Mouse (Mus musculus): Measurements from ENCODE around the gene Arnt2. TPM values are rescaled to one million over a fixed set of nuclear protein-coding genes. Genes with fewer than 3 reads are reported as not detected.

Gene Arnt2
- total and polyA plus RNA-seq, 3 experiments, result 0.03 to 0.27 (median 0.17) TPM

GRCm38 (mm10) chr7:84412570-84412969 lies 2.6 kb upstream of the Arnt2 start:
- Histone ChIP-seq H3K4me1 (ENCODE audit: control insufficient read depth in 1 of 2, insufficient read depth in 2 of 2) (no peaks in the 10 kb centered on the region), H3K27ac (ENCODE audit: insufficient read depth, low read depth) (no peak overlapping the region), H3K9ac (ENCODE audit: insufficient read depth, low read depth) (no peak overlapping the region), H3K4me3 (replicated peaks in 1 of 3; ENCODE audit: low read depth in 2 of 3, low read length in 2 of 3, poor library complexity in 1 of 3) (no peak overlapping the region), H3K4me2 (ENCODE audit: insufficient read depth, low read depth, poor library complexity, severe bottlenecking) (no peak overlapping the region), H3K36me3 (replicated peaks in 1 of 2; ENCODE audit: control insufficient read depth in 1 of 2, insufficient read depth in 1 of 2, low read length in 1 of 2) (no peaks in the 10 kb centered on the region), H3K27me3 (replicated peaks) (no peaks in the 10 kb centered on the region), H3K9me3 (replicated peaks; ENCODE audit: low read length) (peaks cover 4% of the 10 kb centered on the region), H3K79me2 (replicated peaks; ENCODE audit: control insufficient read depth, extremely low read depth, insufficient read depth, poor library complexity, severe bottlenecking) (no peaks in the 10 kb centered on the region)
- TF ChIP-seq ETS1 (conservative IDR thresholded peaks at IDR 0.05; ENCODE audit: low read depth, low read length), result no peak
- TF ChIP-seq RAD21 (IDR thresholded peaks at IDR 0.05; ENCODE audit: low read depth, low read length), result no peak
- TF ChIP-seq ZKSCAN1 (IDR thresholded peaks at IDR 0.05; ENCODE audit: borderline replicate concordance, low read depth, low read length), result no peak
- dilution Hi-C loops (cut with MboI; ENCODE audit: extremely low pct_ligation_motif_present, extremely low pct_unique_long_range_greater_than_20kb, low sequenced_read_pairs) (no loop called here), in situ Hi-C loops (cut with MboI; ENCODE audit: low pct_ligation_motif_present, low pct_unique_long_range_greater_than_20kb, low sequenced_read_pairs) (no loop called here)
- no peak for DNase-seq (ENCODE audit: extremely low read depth)

- H3K4me3 ChIP-seq (replicated peaks in 1 of 3; ENCODE audit: low read depth in 2 of 3, low read length in 2 of 3, poor library complexity in 1 of 3), result no peak overlapping the region
- H3K4me2 ChIP-seq (ENCODE audit: insufficient read depth, low read depth, poor library complexity, severe bottlenecking), result no peak overlapping the region
- H3K27me3 ChIP-seq (replicated peaks), result no peaks in the 10 kb centered on the region
- in situ Hi-C loops (cut with MboI; ENCODE audit: low pct_ligation_motif_present, low pct_unique_long_range_greater_than_20kb, low sequenced_read_pairs) (no loop called here), dilution Hi-C loops (cut with MboI; ENCODE audit: extremely low pct_ligation_motif_present, extremely low pct_unique_long_range_greater_than_20kb, low sequenced_read_pairs) (no loop called here)
- no peak for DNase-seq (ENCODE audit: extremely low read depth)
- TF ChIP-seq CTCF (conservative IDR thresholded peaks at IDR 0.05 in 1 of 2, IDR thresholded peaks at IDR 0.05 in 1 of 2; ENCODE audit: low read depth in 2 of 2, low read length in 2 of 2), result no peak
- TF ChIP-seq USF2 (conservative IDR thresholded peaks at IDR 0.05; ENCODE audit: low read depth, low read length), result no peak
- TF ChIP-seq IRF4 (IDR thresholded peaks at IDR 0.05; ENCODE audit: low read depth, low read length), result no peak
- TF ChIP-seq CHD2 (IDR thresholded peaks at IDR 0.05; ENCODE audit: low read length), result no peak
- TF ChIP-seq GABPA (IDR thresholded peaks at IDR 0.05; ENCODE audit: insufficient replicate concordance, low read depth, low read length), result no peak
- TF ChIP-seq ZNF384 (IDR thresholded peaks at IDR 0.05; ENCODE audit: low read depth, low read length), result no peak
- TF ChIP-seq JUND (conservative IDR thresholded peaks at IDR 0.05; ENCODE audit: low read depth, low read length), result no peak
- TF ChIP-seq NRF1 (IDR thresholded peaks at IDR 0.05; ENCODE audit: low read depth, low read length), result no peak
- TF ChIP-seq EP300 (IDR thresholded peaks at IDR 0.05; ENCODE audit: low read length), result no peak
- no peaks in the 10 kb centered on the region for H3K79me2 ChIP-seq (replicated peaks; ENCODE audit: control insufficient read depth, extremely low read depth, insufficient read depth, poor library complexity, severe bottlenecking)
- H3K9me3 ChIP-seq (replicated peaks; ENCODE audit: low read length), result no peaks in the 10 kb centered on the region
- no peaks in the 10 kb centered on the region for H3K36me3 ChIP-seq (replicated peaks in 1 of 2; ENCODE audit: control insufficient read depth in 1 of 2, insufficient read depth in 1 of 2, low read length in 1 of 2)
- H3K9ac ChIP-seq (ENCODE audit: insufficient read depth, low read depth), result no peak overlapping the region
- H3K27ac ChIP-seq (ENCODE audit: insufficient read depth, low read depth), result no peak overlapping the region
- no peaks in the 10 kb centered on the region for H3K4me1 ChIP-seq (ENCODE audit: control insufficient read depth in 1 of 2, insufficient read depth in 2 of 2)
Measured at GRCm38 (mm10) chr7:84409241-84409895, 608 bp downstream of the Arnt2 start.

- dilution Hi-C loops (cut with MboI; ENCODE audit: extremely low pct_ligation_motif_present, extremely low pct_unique_long_range_greater_than_20kb, low sequenced_read_pairs) (no loop called here), in situ Hi-C loops (cut with MboI; ENCODE audit: low pct_ligation_motif_present, low pct_unique_long_range_greater_than_20kb, low sequenced_read_pairs) (no loop called here)
- H3K4me1 ChIP-seq (ENCODE audit: control insufficient read depth in 1 of 2, insufficient read depth in 2 of 2), result peaks cover 0 to 4% of the 10 kb centered on the region in 2 experiments; a peak in 1 of 4 replicates
- no peak overlapping the region for H3K4me3 ChIP-seq (replicated peaks in 1 of 3; ENCODE audit: low read depth in 2 of 3, low read length in 2 of 3, poor library complexity in 1 of 3)
- DNase-seq (ENCODE audit: extremely low read depth), result no peak
- no peaks in the 10 kb centered on the region for H3K79me2 ChIP-seq (replicated peaks; ENCODE audit: control insufficient read depth, extremely low read depth, insufficient read depth, poor library complexity, severe bottlenecking)
- TF ChIP-seq ELF1 (IDR thresholded peaks at IDR 0.05; ENCODE audit: low read depth, low read length) (no peak), JUN (IDR thresholded peaks at IDR 0.05; ENCODE audit: insufficient read depth, low read depth, low read length) (no peak), USF1 (IDR thresholded peaks at IDR 0.05; ENCODE audit: low read depth, low read length) (no peak)
- H3K27me3 ChIP-seq (replicated peaks), result no peaks in the 10 kb centered on the region
- no peaks in the 10 kb centered on the region for H3K9me3 ChIP-seq (replicated peaks; ENCODE audit: low read length)
- no peaks in the 10 kb centered on the region for H3K36me3 ChIP-seq (replicated peaks in 1 of 2; ENCODE audit: control insufficient read depth in 1 of 2, insufficient read depth in 1 of 2, low read length in 1 of 2)
- H3K4me2 ChIP-seq (ENCODE audit: insufficient read depth, low read depth, poor library complexity, severe bottlenecking), result no peak overlapping the region
- H3K27ac ChIP-seq (ENCODE audit: insufficient read depth, low read depth), result no peak overlapping the region
- no peak overlapping the region for H3K9ac ChIP-seq (ENCODE audit: insufficient read depth, low read depth)
Measured at GRCm38 (mm10) chr7:84408282-84408681, 1.7 kb downstream of the Arnt2 start.
